Mouse (Mus musculus) macrophage (primary cell): ENCODE measurements at regions not wholly inside any gene's neighbourhood (a gene's known extent, or its start where the extent isn't known, plus 50 kb on each side); places are given as distances from the start of the nearest gene placed in this dataset.
A peak's percentile ranks its signal among the peaks of the same experiment; 100 is the strongest.
"Not testable (repeated sequence)": the region's sequence is repeated elsewhere in the genome, so short reads cannot be mapped to it uniquely, and the experiment has no call there.

Source experiments
- H3K27ac ChIP-seq: fragments of 350-480 bp; formaldehyde crosslinking; 2 replicates; pipeline ENCODE4 v1.9.0; 2021
- H3K36me3 ChIP-seq: fragments of 350-480 bp; formaldehyde crosslinking; 2 replicates; pipeline ENCODE4 v1.9.0; 2021; ENCODE audit errors: inconsistent target
- H3K4me3 ChIP-seq: fragments of 350-480 bp; formaldehyde crosslinking; 2 replicates; pipeline ENCODE4 v1.9.0; 2021; ENCODE audit errors: inconsistent target
- H3K79me2 ChIP-seq: fragments of 350-480 bp; formaldehyde crosslinking; 2 replicates; pipeline ENCODE4 v1.9.0; 2021; ENCODE audit errors: inconsistent target
- WGBS: methylation state at CpG from one replicate; pipeline ENCODE4 v1.1.7; 2026; ENCODE audit warnings: inconsistent platforms; ENCODE audit not compliant: missing documents; 5-methylcytosine and 5-hydroxymethylcytosine counted together

GRCm38 (mm10) chr6:31810602-31811512, 239.2 kb upstream of the 1700012A03Rik start:
- H3K36me3 ChIP-seq = no peaks in the 10 kb centered on the region
- H3K27ac ChIP-seq = 0 out of 2 replicates have a peak overlapping the region, but pooled peaks have one; percentile 22
- H3K79me2 ChIP-seq = no peaks in the 10 kb centered on the region
- H3K4me3 ChIP-seq = no peak overlapping the region
- 70% methylated on average over 10 of the region's 10 CpGs for WGBS

GRCm38 (mm10) chr6:31804468-31804867, 240.7 kb upstream of the Podxl start:
- not testable (repeated sequence) for H3K4me3 ChIP-seq, H3K79me2 ChIP-seq, H3K36me3 ChIP-seq, H3K27ac ChIP-seq
- 100% methylated on average over 5 of the region's 10 CpGs for WGBS

GRCm38 (mm10) chr6:31803222-31803621, 239.4 kb upstream of the Podxl start:
- not testable (repeated sequence) for H3K79me2 ChIP-seq, H3K36me3 ChIP-seq, H3K4me3 ChIP-seq, H3K27ac ChIP-seq
- no CpG with 5 or more reads among the region's 24 CpGs for WGBS

GRCm38 (mm10) chr6:31791547-31791946, 227.8 kb upstream of the Podxl start:
- Histone ChIP-seq H3K4me3 (no peak overlapping the region), H3K27ac (no peak overlapping the region), H3K36me3 (no peaks in the 10 kb centered on the region), H3K79me2 (no peaks in the 10 kb centered on the region)
- 69% methylated on average over 7 of the region's 7 CpGs for WGBS

- WGBS = 83% methylated on average over 2 of the region's 2 CpGs
- H3K4me3 ChIP-seq = no peak overlapping the region
- no peak overlapping the region for H3K27ac ChIP-seq
- no peaks in the 10 kb centered on the region for H3K36me3 ChIP-seq
- H3K79me2 ChIP-seq = no peaks in the 10 kb centered on the region
Measured at GRCm38 (mm10) chr6:31790906-31791305, 227.1 kb upstream of the Podxl start.

GRCm38 (mm10) chr6:31776841-31777240, 213.1 kb upstream of the Podxl start:
- Histone ChIP-seq H3K4me3 (no peak overlapping the region), H3K79me2 (no peaks in the 10 kb centered on the region), H3K36me3 (no peaks in the 10 kb centered on the region), H3K27ac (no peak overlapping the region)
- WGBS = 62% methylated on average over 3 of the region's 3 CpGs

GRCm38 (mm10) chr6:31771916-31772315, 208.1 kb upstream of the Podxl start:
- Histone ChIP-seq H3K36me3 (no peaks in the 10 kb centered on the region), H3K27ac (no peak overlapping the region), H3K79me2 (no peaks in the 10 kb centered on the region), H3K4me3 (no peak overlapping the region)
- 88% methylated on average over 2 of the region's 2 CpGs for WGBS

GRCm38 (mm10) chr6:31745589-31745988, 181.8 kb upstream of the Podxl start:
- H3K4me3 ChIP-seq = no peak overlapping the region
- no peak overlapping the region for H3K27ac ChIP-seq
- no peaks in the 10 kb centered on the region for H3K79me2 ChIP-seq
- H3K36me3 ChIP-seq = no peaks in the 10 kb centered on the region
- WGBS = 100% methylated on average over 1 of the region's 1 CpGs

- no peak overlapping the region for H3K27ac ChIP-seq
- 78% methylated on average over 4 of the region's 4 CpGs for WGBS
- no peaks in the 10 kb centered on the region for H3K79me2 ChIP-seq
- no peaks in the 10 kb centered on the region for H3K36me3 ChIP-seq
- no peak overlapping the region for H3K4me3 ChIP-seq
Measured at GRCm38 (mm10) chr6:31731391-31731790, 167.6 kb upstream of the Podxl start.

GRCm38 (mm10) chr6:31719614-31720013, 155.8 kb upstream of the Podxl start:
- no peak overlapping the region for H3K4me3 ChIP-seq
- no peaks in the 10 kb centered on the region for H3K36me3 ChIP-seq
- 79% methylated on average over 9 of the region's 9 CpGs for WGBS
- no peaks in the 10 kb centered on the region for H3K79me2 ChIP-seq
- no peak overlapping the region for H3K27ac ChIP-seq

- Histone ChIP-seq H3K79me2 (no peaks in the 10 kb centered on the region), H3K36me3 (no peaks in the 10 kb centered on the region), H3K27ac (no peak overlapping the region), H3K4me3 (no peak overlapping the region)
- WGBS = 80% methylated on average over 4 of the region's 4 CpGs
Measured at GRCm38 (mm10) chr6:31718843-31719242, 155.1 kb upstream of the Podxl start.

GRCm38 (mm10) chr6:31717531-31717930, 153.8 kb upstream of the Podxl start:
- Histone ChIP-seq H3K27ac (no peak overlapping the region), H3K79me2 (no peaks in the 10 kb centered on the region), H3K4me3 (no peak overlapping the region), H3K36me3 (no peaks in the 10 kb centered on the region)
- WGBS = 32% methylated on average over 12 of the region's 12 CpGs

- no peak overlapping the region for H3K27ac ChIP-seq
- H3K36me3 ChIP-seq = no peaks in the 10 kb centered on the region
- WGBS = 71% methylated on average over 3 of the region's 3 CpGs
- H3K4me3 ChIP-seq = no peak overlapping the region
- no peaks in the 10 kb centered on the region for H3K79me2 ChIP-seq
Measured at GRCm38 (mm10) chr6:31707256-31707655, 143.5 kb upstream of the Podxl start.

- Histone ChIP-seq H3K4me3 (no peak overlapping the region), H3K79me2 (no peaks in the 10 kb centered on the region)
- WGBS = 81% methylated on average over 6 of the region's 6 CpGs
Measured at GRCm38 (mm10) chr6:31704191-31704590, 140.4 kb upstream of the Podxl start.

GRCm38 (mm10) chr6:31702931-31703330, 139.2 kb upstream of the Podxl start:
- Histone ChIP-seq H3K79me2 (no peaks in the 10 kb centered on the region), H3K27ac (no peak overlapping the region), H3K36me3 (no peaks in the 10 kb centered on the region), H3K4me3 (no peak overlapping the region)
- 34% methylated on average over 5 of the region's 7 CpGs for WGBS

More at GRCm38 (mm10) chr6:31704191-31704590, 140.4 kb upstream of the Podxl start:
- Histone ChIP-seq H3K36me3 (no peaks in the 10 kb centered on the region), H3K27ac (no peak overlapping the region)
